ENCODE assay signal across 9 mouse cellular contexts in genomic region chr3:98226988-98227610, GRCm38 (mm10). TPM values are rescaled to one million over a fixed set of nuclear protein-coding genes. Genes with fewer than 3 reads are reported as not detected.
DNase-seq lines count a peak whose midpoint lies in the region; ATAC-seq and TF ChIP-seq lines count a peak whose summit lies in the region.
"Had no signal": no experiment of that assay in that cellular context is flagged by ENCODE, and none has a peak within 500 bp of the region (broad histone marks: within the 10 kb centered on the region; RNA-seq: fewer than 3 reads in every experiment).

No protein-coding gene starts in this region.

- peaks cover 0 to 10% of the 10 kb centered on the region in 2 experiments; a peak in 2 of 4 replicates for H3K4me1 ChIP-seq in CH12.LX (ENCODE audit: control insufficient read depth in 1 of 2, insufficient read depth in 2 of 2)
- H3K4me1 ChIP-seq in forebrain, embryonic 11.5 days (replicated peaks; ENCODE audit: control insufficient read depth, insufficient read depth, low read length): no peaks in the 10 kb centered on the region
- H3K4me1 ChIP-seq in lung, embryonic 16.5 days (replicated peaks; ENCODE audit: control insufficient read depth, insufficient read depth, low read length): peaks cover 3% of the 10 kb centered on the region; the same call in 1 of the 2 replicates

- intact Hi-C loops in heart, postnatal 14 days (cut with DNase I): loop anchor here (1.0 to 2.0 kb wide), 2 partner anchors 54 to 86 kb away; partner anchors contain the start of gene Hmgcs2

- ATAC-seq in forebrain, embryonic 11.5 days (replicated peaks; ENCODE audit: low FRiP score): peak; percentile 53
- 0 out of 2 replicates have a peak, but pooled peaks have one; percentile 19 for ATAC-seq in lung, embryonic 16.5 days (ENCODE audit: low read depth)

- no peaks in the 10 kb centered on the region for H3K79me2 ChIP-seq in CH12.LX (replicated peaks; ENCODE audit: control insufficient read depth, extremely low read depth, insufficient read depth, poor library complexity, severe bottlenecking)

- TF ChIP-seq CTCF in CH12.LX (conservative IDR thresholded peaks at IDR 0.05 in 1 of 2, IDR thresholded peaks at IDR 0.05 in 1 of 2; ENCODE audit: low read depth in 2 of 2, low read length in 2 of 2): peak; percentile 59 to 87

- H3K4me2 ChIP-seq in CH12.LX (ENCODE audit: insufficient read depth, low read depth, poor library complexity, severe bottlenecking): peak overlapping the region; percentile 51
- no peak overlapping the region for H3K4me2 ChIP-seq in forebrain, embryonic 11.5 days (ENCODE audit: low read depth, low read length, severe bottlenecking)
- no peak overlapping the region for H3K4me2 ChIP-seq in lung, embryonic 16.5 days (ENCODE audit: low read depth, low read length)

- 35% methylated on average over 19 of the region's 19 CpGs for WGBS in forebrain, embryonic 11.5 days
- 32% methylated on average over 19 of the region's 19 CpGs for WGBS in lung, embryonic 16.5 days

- TF ChIP-seq RAD21 in CH12.LX (IDR thresholded peaks at IDR 0.05; ENCODE audit: low read depth, low read length): peak; percentile 56

- H3K27me3 ChIP-seq in CH12.LX (replicated peaks): peaks cover 11% of the 10 kb centered on the region
- no peaks in the 10 kb centered on the region for H3K27me3 ChIP-seq in forebrain, embryonic 11.5 days (ENCODE audit: control insufficient read depth, insufficient read depth, low read length)
- H3K27me3 ChIP-seq in lung, embryonic 16.5 days (ENCODE audit: control insufficient read depth, insufficient read depth, low read depth, low read length): no peaks in the 10 kb centered on the region

- no peak overlapping the region for H3K4me3 ChIP-seq in CH12.LX (replicated peaks in 1 of 3; ENCODE audit: low read depth in 2 of 3, low read length in 2 of 3, poor library complexity in 1 of 3)
- no peak overlapping the region for H3K4me3 ChIP-seq in forebrain, embryonic 11.5 days (ENCODE audit: low read depth, low read length)
- no peak overlapping the region for H3K4me3 ChIP-seq in lung, embryonic 16.5 days (ENCODE audit: low read length)

- no peaks in the 10 kb centered on the region for H3K9me3 ChIP-seq in CH12.LX (replicated peaks; ENCODE audit: low read length)
- H3K9me3 ChIP-seq in forebrain, embryonic 11.5 days (ENCODE audit: control insufficient read depth, low read length): no peaks in the 10 kb centered on the region
- H3K9me3 ChIP-seq in lung, embryonic 16.5 days (ENCODE audit: control insufficient read depth, low read length): no peaks in the 10 kb centered on the region

- no peak for TF ChIP-seq POLR2A in CH12.LX (IDR thresholded peaks at IDR 0.05; ENCODE audit: low read depth, low read length)

- no peak overlapping the region for H3K9ac ChIP-seq in CH12.LX (ENCODE audit: insufficient read depth, low read depth)
- no peak overlapping the region for H3K9ac ChIP-seq in forebrain, embryonic 11.5 days (ENCODE audit: low read length)
- H3K9ac ChIP-seq in lung, embryonic 16.5 days (ENCODE audit: low read length): no peak overlapping the region

- in situ Hi-C loops in CH12.LX (cut with MboI; ENCODE audit: low pct_ligation_motif_present, low pct_unique_long_range_greater_than_20kb, low sequenced_read_pairs): loop anchor here (5.0 kb wide), 1 partner anchor 300 kb away; no protein-coding TSS in a partner anchor

- DNase-seq in CH12.LX (ENCODE audit: extremely low read depth): peak; percentile 83
- peak; percentile 57 for DNase-seq in c-Kit-positive CD71-negative TER-119-negative erythroid progenitor cells, embryonic 14.5 days (ENCODE audit: low read depth)
- DNase-seq in forebrain, embryonic 11.5 days (ENCODE audit: low spot score): peak; percentile 90
- DNase-seq in heart, postnatal 14 days: peak; percentile 80 to 88
- peak; percentile 88 to 89 for DNase-seq in kidney, postnatal 4 days
- DNase-seq in ovary, postnatal 14 days (ENCODE audit: low spot score): peak; percentile 75
- DNase-seq in thymus, postnatal 0 days (ENCODE audit: low spot score): peak; percentile 77

- dilution Hi-C loops in CH12.LX (cut with MboI; ENCODE audit: extremely low pct_ligation_motif_present, extremely low pct_unique_long_range_greater_than_20kb, low sequenced_read_pairs): no loop called here

- TF ChIP-seq EP300 in CH12.LX (IDR thresholded peaks at IDR 0.05; ENCODE audit: low read length): no peak

- H3K27ac ChIP-seq in CH12.LX (ENCODE audit: insufficient read depth, low read depth): no peak overlapping the region
- H3K27ac ChIP-seq in forebrain, embryonic 11.5 days (ENCODE audit: low read depth, low read length): no peak overlapping the region
- H3K27ac ChIP-seq in lung, embryonic 16.5 days (ENCODE audit: low read length): no peak overlapping the region

- H3K36me3 ChIP-seq in CH12.LX (replicated peaks in 1 of 2; ENCODE audit: control insufficient read depth in 1 of 2, insufficient read depth in 1 of 2, low read length in 1 of 2): no peaks in the 10 kb centered on the region
- H3K36me3 ChIP-seq in forebrain, embryonic 11.5 days (ENCODE audit: control insufficient read depth, insufficient read depth, low read length): no peaks in the 10 kb centered on the region
- H3K36me3 ChIP-seq in lung, embryonic 16.5 days (ENCODE audit: control insufficient read depth, insufficient read depth, low read length): no peaks in the 10 kb centered on the region

TF ChIP-seq in CH12.LX, 34 proteins besides CTCF, POLR2A, EP300 and RAD21:
- no peak for TF ChIP-seq MAX (IDR thresholded peaks at IDR 0.05; ENCODE audit: low read length)
- TF ChIP-seq E2F4 (IDR thresholded peaks at IDR 0.05; ENCODE audit: insufficient replicate concordance, low read depth, low read length): no peak
- no peak for TF ChIP-seq MEF2A (IDR thresholded peaks at IDR 0.05; ENCODE audit: borderline replicate concordance, low read depth, low read length)
- no peak for TF ChIP-seq POLR2AphosphoS2 (IDR thresholded peaks at IDR 0.05; ENCODE audit: low read depth, low read length)
- 0 out of 2 replicates have a peak, but pooled peaks have one; percentile 32 for TF ChIP-seq IRF4 (IDR thresholded peaks at IDR 0.05; ENCODE audit: low read depth, low read length)
- TF ChIP-seq RCOR1 (conservative IDR thresholded peaks at IDR 0.05; ENCODE audit: low read depth, low read length): no peak
- peak; percentile 91 for TF ChIP-seq SMC3 (IDR thresholded peaks at IDR 0.05; ENCODE audit: low read depth, low read length)
- TF ChIP-seq SIN3A (IDR thresholded peaks at IDR 0.05; ENCODE audit: low read length): no peak
- TF ChIP-seq NRF1 (IDR thresholded peaks at IDR 0.05; ENCODE audit: low read depth, low read length): 0 out of 2 replicates have a peak, but pooled peaks have one; percentile 25
- TF ChIP-seq GABPA (IDR thresholded peaks at IDR 0.05; ENCODE audit: insufficient replicate concordance, low read depth, low read length): no peak
- TF ChIP-seq ELF1 (IDR thresholded peaks at IDR 0.05; ENCODE audit: low read depth, low read length): no peak
- no peak for TF ChIP-seq TBP (conservative IDR thresholded peaks at IDR 0.05; ENCODE audit: low read depth, low read length)
- TF ChIP-seq MAFK (IDR thresholded peaks at IDR 0.05; ENCODE audit: insufficient replicate concordance, low read length): no peak
- no peak for TF ChIP-seq CHD1 (IDR thresholded peaks at IDR 0.05; ENCODE audit: low read depth, low read length)
- peak; percentile 65; the same call in 1 of the 2 replicates for TF ChIP-seq MYC (IDR thresholded peaks at IDR 0.05; ENCODE audit: low read depth, low read length)
- no peak for TF ChIP-seq USF1 (IDR thresholded peaks at IDR 0.05; ENCODE audit: low read depth, low read length)

RNA-seq across cellular contexts. Expression of gene Reg4, which starts 5.1 kb away (rescaled TPM):
- total RNA-seq in CH12.LX (2012; rRNA removed) (not detected in 2 replicates), CH12.LX (2014; rRNA removed) (not detected in 2 replicates)
- not detected in 2 replicates for polyA plus RNA-seq in CH12.LX (2012; ENCODE audit: insufficient read length, low read depth)
- not detected in 2 replicates for polyA plus RNA-seq in forebrain, embryonic 11.5 days (2014; fragmentation: Nextera tagmentation; extraction: Ambion mirVana)
- total RNA-seq in heart, postnatal 14 days (2021): not detected
- polyA plus RNA-seq in lung, embryonic 16.5 days (2015; fragmentation: Nextera tagmentation; extraction: Ambion mirVana): not detected in 2 replicates
- polyA plus RNA-seq in thymus, postnatal 0 days (2015; fragmentation: Nextera tagmentation; extraction: Ambion mirVana): 0.58 and 0.59 TPM in 2 replicates
- polyA plus RNA-seq: gonadal fat pad, adult 2 months had no signal

RNA-seq across cellular contexts. Expression of gene Hmgcs2, which starts 53.1 kb away (rescaled TPM):
- total RNA-seq in CH12.LX (2012; rRNA removed): not detected in 2 replicates
- not detected in 2 replicates for total RNA-seq in CH12.LX (2014; rRNA removed)
- polyA plus RNA-seq in CH12.LX (2012; ENCODE audit: insufficient read length, low read depth): not detected in 2 replicates
- polyA plus RNA-seq in forebrain, embryonic 11.5 days (2014; fragmentation: Nextera tagmentation; extraction: Ambion mirVana): 0.63 and 1.2 TPM in 2 replicates
- 10 to 100 TPM; 64.9 to 70.1 TPM for total RNA-seq in heart, postnatal 14 days (2021)
- 5.7 and 9.4 TPM in 2 replicates for polyA plus RNA-seq in lung, embryonic 16.5 days (2015; fragmentation: Nextera tagmentation; extraction: Ambion mirVana)
- polyA plus RNA-seq in thymus, postnatal 0 days (2015; fragmentation: Nextera tagmentation; extraction: Ambion mirVana): 19.9 and 26.7 TPM in 2 replicates
